Mouse (Mus musculus) hindbrain, postnatal 0 days (tissue): ENCODE results near the gene Frem3. TPM values are rescaled to one million over a fixed set of nuclear protein-coding genes. Genes with fewer than 3 reads are reported as not detected.
A peak's percentile ranks its signal among the peaks of the same experiment; 100 is the strongest.

Experiments used
- ATAC-seq: fragments of 200-750 bp; cut with Nextera tagmentation; 2 replicates; pipeline ENCODE4 v1.8.0; 2017; ENCODE audit warnings: mild to moderate bottlenecking, moderate TSS enrichment, moderate library complexity
- DNase-seq: peaks from one replicate; pipeline ENCODE4 v3.0.0-alpha.2; 2015; ENCODE audit warnings: low spot score
- H3K27ac ChIP-seq: fragments of 300-500 bp; sonication (generic); 2 replicates; pipeline ENCODE4 v1.5.1; 2014; ENCODE audit warnings: mild to moderate bottlenecking
- H3K27me3 ChIP-seq: fragments of 300-500 bp; sonication (generic); 2 replicates; pipeline ENCODE4 v1.6.1; 2014; ENCODE audit warnings: low read length, mixed read lengths; ENCODE audit not compliant: insufficient read depth
- H3K36me3 ChIP-seq: fragments of 300-500 bp; sonication (generic); 2 replicates; pipeline ENCODE4 v1.6.1; 2014; ENCODE audit warnings: low read length, mixed read lengths; ENCODE audit not compliant: insufficient read depth
- H3K4me1 ChIP-seq: fragments of 300-500 bp; sonication (generic); 2 replicates; pipeline ENCODE4 v1.6.1; 2014; ENCODE audit warnings: antibody characterized with exemption, low read length, mixed read lengths; ENCODE audit not compliant: insufficient read depth
- H3K4me2 ChIP-seq: fragments of 300-500 bp; sonication (generic); 2 replicates; pipeline ENCODE4 v1.6.1; 2014; ENCODE audit warnings: low read depth, mild to moderate bottlenecking, low read length, moderate library complexity, mixed read lengths
- H3K4me3 ChIP-seq: fragments of 300-500 bp; sonication (generic); 2 replicates; pipeline ENCODE4 v1.5.1; 2014; ENCODE audit warnings: low read length
- H3K9ac ChIP-seq: fragments of 300-500 bp; sonication (generic); replicated peaks from 2 replicates; pipeline ENCODE4 v1.6.1; 2014; ENCODE audit warnings: mild to moderate bottlenecking, low read length, moderate library complexity, mixed read lengths
- H3K9me3 ChIP-seq: fragments of 300-500 bp; sonication (generic); 2 replicates; pipeline ENCODE4 v1.6.1; 2016; ENCODE audit warnings: low read length, mixed read lengths
- CTCF ChIP-seq: IDR thresholded peaks from 2 replicates; pipeline ENCODE4 v1.5.1; 2016; ENCODE audit warnings: antibody characterized with exemption, control low read depth, low read depth
- WGBS: fragments of 180-500 bp; shearing (Covaris S2); extraction: QIAGEN DNeasy Blood & Tissue Kit; methylation state at CpG from one replicate; pipeline ENCODE4 v1.1.7; 2014; 5-methylcytosine and 5-hydroxymethylcytosine counted together
- polyA plus RNA-seq: library from polyadenylated mRNA; unstranded; fragments of >200 nt; fragmentation: Nextera tagmentation; extraction: Ambion mirVana; gene quantifications from 2 replicates; pipeline ENCODE4 v1.2.1, GENCODE M21; 2015
- total RNA-seq: library from RNA; depleted of rRNA; stranded (reverse); fragments of >200 nt; gene quantifications from 2 replicates; pipeline ENCODE4 v1.2.3, GENCODE M21; 2014; rRNA removed

Gene Frem3
- total RNA-seq (0.29 and 0.58 TPM in 2 replicates), polyA plus RNA-seq (0.16 and 0.25 TPM in 2 replicates)

- Histone ChIP-seq H3K4me3 (peak within 1 kb of the TSS; percentile 37), H3K9me3 (no peaks in the 10 kb centered on the region), H3K4me2 (peak within 1 kb of the TSS; percentile 75), H3K9ac (peak within 1 kb of the TSS; percentile 33), H3K36me3 (no peaks in the 10 kb centered on the region), H3K4me1 (no peaks in the 10 kb centered on the region), H3K27me3 (peaks cover 6% of the 10 kb centered on the region; the same call in 1 of the 2 replicates), H3K27ac (no peak within 1 kb of the TSS)
- TF ChIP-seq CTCF = no peak
- 1% methylated on average over 32 of the region's 32 CpGs for WGBS
- DNase-seq (peak; percentile 3), ATAC-seq (peak; percentile 53)
Observed at GRCm38 (mm10) chr8:80610549-80611440, at the start of gene Frem3. Gene Frem3, plus strand, starts transcription at chr8:80611080.

- peak; percentile 56 for DNase-seq
- TF ChIP-seq CTCF = no peak
- no peaks in the 10 kb centered on the region for H3K36me3 ChIP-seq
- 0 out of 2 replicates have a peak, but pooled peaks have one; percentile 29 for ATAC-seq
- no peak overlapping the region for H3K9ac ChIP-seq
- WGBS = 46% methylated on average over 3 of the region's 3 CpGs
- no peaks in the 10 kb centered on the region for H3K27me3 ChIP-seq
- no peak overlapping the region for H3K4me3 ChIP-seq
- H3K27ac ChIP-seq = no peak overlapping the region
- H3K9me3 ChIP-seq = no peaks in the 10 kb centered on the region
- no peak overlapping the region for H3K4me2 ChIP-seq
- H3K4me1 ChIP-seq = no peaks in the 10 kb centered on the region
Observed at GRCm38 (mm10) chr8:80564205-80564839, 46.6 kb upstream of the Frem3 start.

- Histone ChIP-seq H3K4me3 (no peak overlapping the region), H3K4me1 (no peaks in the 10 kb centered on the region), H3K9ac (no peak overlapping the region), H3K27me3 (no peaks in the 10 kb centered on the region), H3K9me3 (no peaks in the 10 kb centered on the region), H3K36me3 (no peaks in the 10 kb centered on the region), H3K27ac (no peak overlapping the region), H3K4me2 (no peak overlapping the region)
- no peak for DNase-seq
- no peak for ATAC-seq
- no peak for TF ChIP-seq CTCF
- WGBS = 94% methylated on average over 1 of the region's 1 CpGs
Observed at GRCm38 (mm10) chr8:80567471-80567870, 43.4 kb upstream of the Frem3 start.

- TF ChIP-seq CTCF = no peak
- 72% methylated on average over 6 of the region's 6 CpGs for WGBS
- Histone ChIP-seq H3K36me3 (no peaks in the 10 kb centered on the region), H3K9me3 (no peaks in the 10 kb centered on the region), H3K4me3 (no peak overlapping the region), H3K4me2 (no peak overlapping the region), H3K9ac (no peak overlapping the region), H3K27me3 (no peaks in the 10 kb centered on the region), H3K27ac (no peak overlapping the region), H3K4me1 (no peaks in the 10 kb centered on the region)
- ATAC-seq (no peak), DNase-seq (no peak)
Observed at GRCm38 (mm10) chr8:80568243-80568995, 42.5 kb upstream of the Frem3 start.

- no peaks in the 10 kb centered on the region for H3K9me3 ChIP-seq
- no peaks in the 10 kb centered on the region for H3K4me1 ChIP-seq
- DNase-seq (peak; percentile 47), ATAC-seq (no peak)
- H3K27me3 ChIP-seq = no peaks in the 10 kb centered on the region
- no peak overlapping the region for H3K27ac ChIP-seq
- no peak overlapping the region for H3K4me3 ChIP-seq
- no peak for TF ChIP-seq CTCF
- 21% methylated on average over 1 of the region's 1 CpGs for WGBS
- no peak overlapping the region for H3K4me2 ChIP-seq
- no peaks in the 10 kb centered on the region for H3K36me3 ChIP-seq
- H3K9ac ChIP-seq = no peak overlapping the region
Observed at GRCm38 (mm10) chr8:80572417-80573061, 38.3 kb upstream of the Frem3 start.

GRCm38 (mm10) chr8:80577126-80577525 is 33.8 kb upstream of the Frem3 start:
- WGBS = 92% methylated on average over 2 of the region's 2 CpGs
- Histone ChIP-seq H3K27ac (no peak overlapping the region), H3K4me1 (no peaks in the 10 kb centered on the region), H3K4me2 (no peak overlapping the region), H3K9ac (no peak overlapping the region), H3K36me3 (no peaks in the 10 kb centered on the region), H3K9me3 (no peaks in the 10 kb centered on the region), H3K4me3 (no peak overlapping the region), H3K27me3 (no peaks in the 10 kb centered on the region)
- ATAC-seq = no peak
- TF ChIP-seq CTCF = no peak
- no peak for DNase-seq
